Mouse (Mus musculus) kidney, postnatal 0 days (tissue): ENCODE results near the gene Armh2. TPM values are rescaled to one million over a fixed set of nuclear protein-coding genes. Genes with fewer than 3 reads are reported as not detected.

Experiments
- ATAC-seq: fragments of 200-750 bp; cut with Nextera tagmentation; replicated peaks from 2 replicates; pipeline ENCODE4 v1.8.0; 2017; ENCODE audit warnings: low read depth, moderate number of reproducible peaks, moderate TSS enrichment, moderate library complexity; ENCODE audit not compliant: low FRiP score
- DNase-seq: peaks from one replicate; pipeline ENCODE4 v3.0.0-alpha.2; 2016; ENCODE audit warnings: low spot score
- H3K27ac ChIP-seq: fragments of 300-500 bp; sonication (generic); 2 replicates; pipeline ENCODE4 v1.5.1; 2014; ENCODE audit warnings: mild to moderate bottlenecking
- H3K27me3 ChIP-seq: fragments of 300-500 bp; sonication (generic); 2 replicates; pipeline ENCODE4 v1.6.1; 2014; ENCODE audit warnings: low read length, mixed read lengths; ENCODE audit not compliant: insufficient read depth
- H3K36me3 ChIP-seq: fragments of 300-500 bp; sonication (generic); 2 replicates; pipeline ENCODE4 v1.6.1; 2014; ENCODE audit warnings: low read length, mixed read lengths; ENCODE audit not compliant: insufficient read depth
- H3K4me1 ChIP-seq: fragments of 300-500 bp; sonication (generic); replicated peaks from 2 replicates; pipeline ENCODE4 v1.6.1; 2014; ENCODE audit warnings: antibody characterized with exemption, low read length, mixed read lengths; ENCODE audit not compliant: insufficient read depth
- H3K4me2 ChIP-seq: fragments of 300-500 bp; sonication (generic); 2 replicates; pipeline ENCODE4 v1.6.1; 2014; ENCODE audit warnings: mild to moderate bottlenecking, low read length, moderate library complexity, mixed read lengths
- H3K4me3 ChIP-seq: fragments of 300-500 bp; sonication (generic); replicated peaks from 2 replicates; pipeline ENCODE4 v1.5.1; 2014; ENCODE audit warnings: low read depth, low read length
- H3K9ac ChIP-seq: fragments of 300-500 bp; sonication (generic); 2 replicates; pipeline ENCODE4 v1.6.1; 2014; ENCODE audit warnings: low read depth, low read length
- H3K9me3 ChIP-seq: fragments of 300-500 bp; sonication (generic); replicated peaks from 2 replicates; pipeline ENCODE4 v1.6.1; 2016; ENCODE audit warnings: low read length, inconsistent platforms, mixed read lengths
- CTCF ChIP-seq: IDR thresholded peaks from 2 replicates; pipeline ENCODE4 v1.5.1; 2016; ENCODE audit warnings: antibody characterized with exemption, low read depth, mild to moderate bottlenecking, moderate library complexity
- WGBS: fragments of 180-500 bp; shearing (Covaris S2); extraction: QIAGEN DNeasy Blood & Tissue Kit; methylation state at CpG from one replicate; pipeline ENCODE4 v1.1.7; 2014; 5-methylcytosine and 5-hydroxymethylcytosine counted together
- polyA plus RNA-seq: library from polyadenylated mRNA; unstranded; fragments of >200 nt; fragmentation: Nextera tagmentation; extraction: Ambion mirVana; gene quantifications from 2 replicates; pipeline ENCODE4 v1.2.1, GENCODE M21; 2015

Armh2 gene
- polyA plus RNA-seq, 1 experiment from 2014 or later: not detected

DNA sequence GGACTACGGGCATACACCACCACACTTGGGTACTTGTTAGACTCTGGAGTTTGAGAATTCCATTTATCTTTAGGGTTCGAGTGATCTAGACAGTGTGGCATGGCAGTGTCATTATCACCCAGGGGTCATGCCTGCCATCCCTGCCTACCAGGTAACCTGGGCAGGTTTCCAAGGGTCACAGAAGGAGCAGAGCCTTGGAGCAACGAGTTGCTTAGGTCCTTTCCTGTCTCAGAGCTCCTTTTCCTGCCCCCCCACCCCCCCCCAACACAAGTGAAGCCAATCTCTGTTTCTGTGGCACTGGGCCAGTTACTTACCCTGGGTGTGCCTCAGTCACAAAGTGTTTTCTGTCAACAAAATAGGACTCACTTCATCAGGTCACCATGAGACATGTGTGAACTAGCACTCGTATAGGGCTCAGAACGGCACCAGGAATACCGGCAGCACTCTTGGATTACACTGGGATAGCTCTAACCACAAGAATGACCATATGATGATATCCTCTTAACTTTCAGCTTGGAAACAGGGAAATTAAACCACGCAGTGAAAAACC, 28.4 kb upstream of the Armh2 start:
- WGBS: 66% methylated on average over 7 of the region's 7 CpGs
- Histone ChIP-seq H3K4me3 (no peak overlapping the region), H3K4me2 (no peak overlapping the region), H3K27me3 (no peaks in the 10 kb centered on the region), H3K27ac (0 out of 2 replicates have a peak overlapping the region, but pooled peaks have one; percentile 26), H3K9ac (no peak overlapping the region), H3K36me3 (no peaks in the 10 kb centered on the region), H3K9me3 (no peaks in the 10 kb centered on the region), H3K4me1 (0 out of 2 replicates have a peak, but pooled peaks cover 8% of the 10 kb centered on the region)
- ATAC-seq (no peak), DNase-seq (no peak)
- TF ChIP-seq CTCF: no peak

DNA sequence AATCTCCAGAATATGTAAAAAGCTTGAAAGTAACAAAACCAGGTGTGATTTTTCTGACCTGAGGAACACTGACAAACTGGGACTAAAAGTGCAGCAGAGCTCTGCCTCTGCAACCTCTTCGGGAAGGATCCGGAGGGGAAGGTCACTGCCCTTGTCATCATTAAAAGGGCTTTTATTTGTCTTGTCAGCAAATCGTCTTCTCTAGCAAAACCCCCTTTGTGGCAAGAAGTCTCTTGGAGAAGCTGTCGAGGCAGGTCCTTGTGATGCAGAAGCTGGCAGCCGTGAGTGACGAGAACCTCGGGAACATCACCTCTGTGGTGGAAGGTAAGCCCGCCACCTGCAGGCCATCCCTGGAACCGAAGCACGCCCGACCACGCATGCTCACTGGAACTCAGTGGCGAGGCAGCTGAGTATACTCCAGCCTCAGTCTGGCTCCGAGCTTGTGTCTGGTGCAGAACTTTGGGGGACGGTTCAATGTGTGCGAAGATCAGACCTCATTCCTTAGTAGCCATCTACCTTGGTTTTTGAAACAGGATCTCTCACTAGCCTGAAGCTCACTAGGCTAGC, 27.5 kb upstream of the Armh2 start:
- no peak overlapping the region for H3K27ac ChIP-seq
- H3K4me3 ChIP-seq: peak overlapping the region; percentile 4; the same call in 1 of the 2 replicates
- 5% methylated on average over 16 of the region's 16 CpGs for WGBS

DNA sequence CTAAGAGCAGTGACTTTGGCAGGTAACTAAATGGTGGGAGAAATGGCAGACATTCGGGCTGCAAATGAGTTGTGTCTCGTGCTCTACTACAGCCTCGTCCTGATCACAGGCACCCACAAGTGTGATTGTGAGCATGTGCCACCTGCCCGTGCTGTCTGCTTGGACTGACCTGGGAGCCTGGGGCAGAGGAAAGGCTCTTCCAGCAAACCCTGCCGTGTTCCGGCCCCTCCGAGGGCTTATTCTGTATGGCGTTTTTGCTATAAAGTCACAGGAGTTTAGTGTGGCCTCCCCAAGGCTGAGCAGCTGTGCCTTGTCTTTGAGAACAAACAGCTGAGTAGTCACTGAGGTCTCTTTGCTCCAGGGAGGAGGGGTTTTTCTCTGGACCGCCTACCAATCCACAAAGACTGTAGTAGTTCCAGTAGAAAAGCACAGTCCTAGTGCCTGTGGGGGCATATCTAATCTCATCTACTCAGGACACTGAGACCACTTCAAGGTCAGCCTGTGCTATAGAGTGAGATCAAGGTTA, 26.6 kb upstream of the Armh2 start:
- no peak for TF ChIP-seq CTCF
- no peaks in the 10 kb centered on the region for H3K36me3 ChIP-seq
- 0 out of 2 replicates have a peak overlapping the region, but pooled peaks have one; percentile 19 for H3K27ac ChIP-seq
- H3K4me3 ChIP-seq: no peak overlapping the region
- no peak overlapping the region for H3K4me2 ChIP-seq
- H3K27me3 ChIP-seq: no peaks in the 10 kb centered on the region
- H3K9me3 ChIP-seq: no peaks in the 10 kb centered on the region
- ATAC-seq: no peak
- peak; percentile 73 for DNase-seq
- WGBS: 60% methylated on average over 9 of the region's 9 CpGs
- no peak overlapping the region for H3K9ac ChIP-seq
- H3K4me1 ChIP-seq: 0 out of 2 replicates have a peak, but pooled peaks cover 8% of the 10 kb centered on the region

More for the DNA sequence above, 27.5 kb upstream of the Armh2 start:
- ATAC-seq (peak; percentile 85), DNase-seq (peak; percentile 86)
- 0 out of 2 replicates have a peak, but pooled peaks cover 8% of the 10 kb centered on the region for H3K4me1 ChIP-seq
- TF ChIP-seq CTCF: peak; percentile 92
- H3K9me3 ChIP-seq: no peaks in the 10 kb centered on the region
- H3K27me3 ChIP-seq: no peaks in the 10 kb centered on the region
- H3K9ac ChIP-seq: no peak overlapping the region
- no peaks in the 10 kb centered on the region for H3K36me3 ChIP-seq
- peak overlapping the region; percentile 34; the same call in 1 of the 2 replicates for H3K4me2 ChIP-seq

DNA sequence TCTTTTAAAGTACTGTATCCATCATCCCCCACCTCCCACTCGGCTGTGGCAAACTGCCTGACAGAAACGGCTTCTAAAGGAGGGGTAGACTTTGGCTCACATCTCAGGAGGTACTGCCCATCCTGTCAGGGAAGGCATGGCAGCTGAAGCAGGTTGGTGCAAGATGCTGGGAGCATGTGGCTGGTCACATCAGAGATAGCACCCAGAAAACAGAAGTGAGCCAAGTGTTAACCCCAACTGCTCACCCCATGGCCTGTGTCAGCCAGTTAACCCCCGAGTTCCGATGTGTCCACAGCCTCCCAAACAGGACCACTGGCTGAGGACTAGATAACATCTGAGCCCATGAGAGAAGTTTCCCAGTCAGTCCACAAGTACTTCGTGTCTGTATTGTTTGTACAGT, 25.4 kb upstream of the Armh2 start:
- H3K36me3 ChIP-seq: no peaks in the 10 kb centered on the region
- H3K4me1 ChIP-seq: 0 out of 2 replicates have a peak, but pooled peaks cover 8% of the 10 kb centered on the region
- ATAC-seq: no peak
- H3K9ac ChIP-seq: no peak overlapping the region
- no peak for DNase-seq
- no peak overlapping the region for H3K27ac ChIP-seq
- no peak for TF ChIP-seq CTCF
- 64% methylated on average over 5 of the region's 5 CpGs for WGBS
- H3K4me3 ChIP-seq: no peak overlapping the region
- no peaks in the 10 kb centered on the region for H3K9me3 ChIP-seq
- H3K4me2 ChIP-seq: no peak overlapping the region
- no peaks in the 10 kb centered on the region for H3K27me3 ChIP-seq

DNA sequence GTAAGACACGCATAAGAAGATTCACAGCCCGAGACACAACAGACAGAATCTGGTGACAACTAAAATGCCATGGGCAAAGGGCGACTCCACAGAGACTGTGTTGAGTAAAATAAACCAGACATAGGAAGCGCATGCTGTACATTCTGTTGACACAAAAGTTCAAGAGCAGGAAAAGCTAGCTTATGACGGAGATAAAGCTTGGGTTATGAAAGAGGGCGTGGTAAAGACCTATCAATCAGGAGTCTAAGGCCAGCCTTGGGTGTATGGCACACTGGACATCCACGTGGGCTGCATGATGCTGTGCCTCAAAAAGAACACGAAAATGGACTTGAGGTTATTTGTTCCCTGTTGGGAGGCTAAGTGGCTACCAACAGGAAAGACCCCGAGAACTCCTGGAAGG, 24.6 kb upstream of the Armh2 start:
- no peak overlapping the region for H3K27ac ChIP-seq
- no peaks in the 10 kb centered on the region for H3K9me3 ChIP-seq
- H3K4me2 ChIP-seq: no peak overlapping the region
- no peak for DNase-seq
- no peak overlapping the region for H3K4me3 ChIP-seq
- no peak overlapping the region for H3K9ac ChIP-seq
- no peak for ATAC-seq
- H3K27me3 ChIP-seq: no peaks in the 10 kb centered on the region
- no peaks in the 10 kb centered on the region for H3K36me3 ChIP-seq
- WGBS: 70% methylated on average over 9 of the region's 9 CpGs
- no peak for TF ChIP-seq CTCF
- H3K4me1 ChIP-seq: 0 out of 2 replicates have a peak, but pooled peaks cover 8% of the 10 kb centered on the region

DNA sequence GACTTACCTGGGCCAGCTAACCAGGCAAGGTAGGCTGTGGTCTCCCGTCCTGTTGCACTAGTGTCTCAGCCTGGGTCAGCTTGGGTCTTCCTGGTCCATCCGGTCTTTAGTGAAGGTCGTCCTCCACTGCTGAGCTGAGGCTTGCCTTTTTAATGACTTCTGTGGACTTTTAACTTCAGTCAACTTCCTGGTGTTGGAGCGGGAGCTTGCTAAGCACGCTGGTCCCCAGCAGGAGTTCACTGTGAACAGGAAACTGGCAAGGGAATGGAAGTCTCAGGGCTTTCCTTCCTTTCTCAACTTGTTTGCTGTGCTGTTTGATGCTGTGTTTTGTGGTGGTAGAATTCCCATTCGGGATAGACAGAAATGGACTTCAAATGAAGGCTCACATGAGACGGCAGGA, 23.4 kb upstream of the Armh2 start:
- no peaks in the 10 kb centered on the region for H3K36me3 ChIP-seq
- peak; percentile 31 for DNase-seq
- ATAC-seq: no peak
- no peaks in the 10 kb centered on the region for H3K9me3 ChIP-seq
- H3K27ac ChIP-seq: no peak overlapping the region
- no peak overlapping the region for H3K4me3 ChIP-seq
- no peak overlapping the region for H3K9ac ChIP-seq
- 0 out of 2 replicates have a peak, but pooled peaks cover 3% of the 10 kb centered on the region for H3K4me1 ChIP-seq
- TF ChIP-seq CTCF: no peak
- WGBS: 51% methylated on average over 7 of the region's 7 CpGs
- H3K4me2 ChIP-seq: no peak overlapping the region
- no peaks in the 10 kb centered on the region for H3K27me3 ChIP-seq
